Mouse (Mus musculus) hindbrain, embryonic 16.5 days (tissue): ENCODE data around the gene Gclm. TPM values are rescaled to one million over a fixed set of nuclear protein-coding genes. Genes with fewer than 3 reads are reported as not detected.

Experiments used
- ATAC-seq: fragments of 200-750 bp; cut with Nextera tagmentation; 2 replicates; pipeline ENCODE4 v1.8.0; 2017; ENCODE audit warnings: moderate TSS enrichment, moderate library complexity
- H3K27ac ChIP-seq: fragments of 300-500 bp; sonication (generic); 2 replicates; pipeline ENCODE4 v1.5.1; 2014; ENCODE audit warnings: low read depth, mild to moderate bottlenecking, control low read depth, low read length, moderate library complexity
- H3K27me3 ChIP-seq: fragments of 300-500 bp; sonication (generic); replicated peaks from 2 replicates; pipeline ENCODE4 v1.6.1; 2014; ENCODE audit warnings: low read length; ENCODE audit not compliant: control insufficient read depth, insufficient read depth
- H3K36me3 ChIP-seq: fragments of 300-500 bp; sonication (generic); 2 replicates; pipeline ENCODE4 v1.6.1; 2014; ENCODE audit warnings: mild to moderate bottlenecking, low read length, moderate library complexity, mixed read lengths; ENCODE audit not compliant: control insufficient read depth, insufficient read depth
- H3K4me1 ChIP-seq: fragments of 300-500 bp; sonication (generic); 2 replicates; pipeline ENCODE4 v1.6.1; 2014; ENCODE audit warnings: low read depth, low read length; ENCODE audit not compliant: control insufficient read depth, insufficient read depth
- H3K4me2 ChIP-seq: fragments of 300-500 bp; sonication (generic); 2 replicates; pipeline ENCODE4 v1.6.1; 2014; ENCODE audit warnings: mild to moderate bottlenecking, low read length, control low read depth, moderate library complexity
- H3K4me3 ChIP-seq: fragments of 300-500 bp; sonication (generic); 2 replicates; pipeline ENCODE4 v1.5.1; 2014; ENCODE audit warnings: mild to moderate bottlenecking, low read length, control low read depth, moderate library complexity
- H3K9ac ChIP-seq: fragments of 300-500 bp; sonication (generic); 2 replicates; pipeline ENCODE4 v1.6.1; 2014; ENCODE audit warnings: low read depth, mild to moderate bottlenecking, control low read depth, low read length, moderate library complexity
- H3K9me3 ChIP-seq: fragments of 300-500 bp; sonication (generic); 2 replicates; pipeline ENCODE4 v1.6.1; 2014; ENCODE audit warnings: mild to moderate bottlenecking, low read length, moderate library complexity; ENCODE audit not compliant: control insufficient read depth
- WGBS: fragments of 180-500 bp; shearing (Covaris S2); extraction: QIAGEN DNeasy Blood & Tissue Kit; methylation state at CpG from one replicate; pipeline ENCODE4 v1.1.7; 2014; 5-methylcytosine and 5-hydroxymethylcytosine counted together
- microRNA counts: library from miRNA; unstranded; fragments of <30 nt; microRNA quantifications from one replicate; lab custom pipeline; 2016
- microRNA-seq: library from miRNA; unstranded; fragments of <30 nt; microRNA quantifications from one replicate; pipeline ENCODE4, GENCODE M21; 2017
- polyA plus RNA-seq: library from polyadenylated mRNA; unstranded; fragments of >200 nt; fragmentation: Nextera tagmentation; extraction: Ambion mirVana; gene quantifications from 2 replicates; pipeline ENCODE4 v1.2.1, GENCODE M21; 2015

Gene Gclm
- polyA plus RNA-seq, 1 experiment from 2014 or later, result 37.1 TPM

- Histone ChIP-seq H3K27me3 (no peaks in the 10 kb centered on the region), H3K4me2 (no peak overlapping the region), H3K27ac (no peak overlapping the region), H3K4me3 (no peak overlapping the region), H3K36me3 (no peaks in the 10 kb centered on the region), H3K9me3 (no peaks in the 10 kb centered on the region), H3K4me1 (peaks cover 2% of the 10 kb centered on the region), H3K9ac (no peak overlapping the region)
- ATAC-seq, result no peak
- 82% methylated on average over 10 of the region's 10 CpGs for WGBS
Observed at GRCm38 (mm10) chr3:122312936-122313629, 67.7 kb downstream of the Gclm start.

- H3K4me1 ChIP-seq, result peaks cover 2% of the 10 kb centered on the region
- H3K36me3 ChIP-seq, result no peaks in the 10 kb centered on the region
- no peak overlapping the region for H3K27ac ChIP-seq
- no peaks in the 10 kb centered on the region for H3K27me3 ChIP-seq
- 53% methylated on average over 7 of the region's 7 CpGs for WGBS
- H3K9me3 ChIP-seq, result no peaks in the 10 kb centered on the region
- H3K4me2 ChIP-seq, result no peak overlapping the region
- no peak for ATAC-seq
- no peak overlapping the region for H3K9ac ChIP-seq
- H3K4me3 ChIP-seq, result no peak overlapping the region
Observed at GRCm38 (mm10) chr3:122313936-122314335, 68.6 kb downstream of the Gclm start.

- no peak overlapping the region; the same call in 1 of the 2 replicates for H3K4me3 ChIP-seq
- no peaks in the 10 kb centered on the region for H3K27me3 ChIP-seq
- H3K4me1 ChIP-seq, result peaks cover 2% of the 10 kb centered on the region
- 12% methylated on average over 11 of the region's 11 CpGs for WGBS
- H3K9ac ChIP-seq, result peak overlapping the region; percentile 31; the same call in 1 of the 2 replicates
- no peaks in the 10 kb centered on the region for H3K36me3 ChIP-seq
- H3K9me3 ChIP-seq, result no peaks in the 10 kb centered on the region
- H3K4me2 ChIP-seq, result peak overlapping the region; percentile 45
- ATAC-seq, result peak; percentile 61; the same call in 1 of the 2 replicates
- H3K27ac ChIP-seq, result no peak overlapping the region
Observed at GRCm38 (mm10) chr3:122316621-122317020, 71.3 kb downstream of the Gclm start.

GRCm38 (mm10) chr3:122317339-122317738, 72.0 kb downstream of the Gclm start:
- no peak overlapping the region for H3K9ac ChIP-seq
- H3K4me3 ChIP-seq, result no peak overlapping the region
- H3K36me3 ChIP-seq, result no peaks in the 10 kb centered on the region
- H3K27me3 ChIP-seq, result no peaks in the 10 kb centered on the region
- H3K27ac ChIP-seq, result no peak overlapping the region
- WGBS, result 91% methylated on average over 6 of the region's 6 CpGs
- H3K4me2 ChIP-seq, result no peak overlapping the region
- H3K9me3 ChIP-seq, result no peaks in the 10 kb centered on the region
- H3K4me1 ChIP-seq, result peaks cover 2% of the 10 kb centered on the region
- no peak for ATAC-seq

MicroRNA genes within 50 kb of the gene (microRNA counts, 519-probe panel; counts per million panel counts)
- 2,078 counts per million, percentile 35 among the panel's probes with 10 or more counts for microRNA mmu-miR-760 (lab: Ali Mortazavi, UCI)

Small RNAs within 50 kb of the gene (microRNA-seq; reads per million reads assigned to microRNA genes)
- gene Gm22903 (not detected), gene Mir760 (391 reads per million, percentile 67 among the genes with 10 or more reads in this experiment)

Other genes starting within 250 kb of the Gclm start
- 3.7 and 4.1 TPM in 2 replicates for gene Abca4, start 201.1 kb upstream of the Gclm start, polyA plus RNA-seq
- 39.8 and 41.7 TPM in 2 replicates for gene Dnttip2, start 28.8 kb downstream of the Gclm start, polyA plus RNA-seq
- gene Bcar3, start 48.6 kb downstream of the Gclm start, polyA plus RNA-seq, result 6.8 and 7.1 TPM in 2 replicates